Mouse (Mus musculus) intestine, postnatal 0 days (tissue): ENCODE data around the gene Siah2. TPM values are rescaled to one million over a fixed set of nuclear protein-coding genes. Genes with fewer than 3 reads are reported as not detected.

Experiments
- ATAC-seq: fragments of 200-750 bp; cut with Nextera tagmentation; 2 replicates; pipeline ENCODE4 v1.8.0; 2017; ENCODE audit warnings: mild to moderate bottlenecking, moderate TSS enrichment, moderate library complexity
- H3K27ac ChIP-seq: fragments of 300-500 bp; sonication (generic); 2 replicates; pipeline ENCODE4 v1.5.1; 2014; ENCODE audit warnings: mild to moderate bottlenecking, low read depth, low read length, moderate library complexity
- H3K27me3 ChIP-seq: fragments of 300-500 bp; sonication (generic); replicated peaks from 2 replicates; pipeline ENCODE4 v1.6.1; 2014; ENCODE audit warnings: low read length, mixed read lengths; ENCODE audit not compliant: control insufficient read depth, insufficient read depth
- H3K36me3 ChIP-seq: fragments of 300-500 bp; sonication (generic); 2 replicates; pipeline ENCODE4 v1.6.1; 2014; ENCODE audit warnings: mild to moderate bottlenecking, moderate library complexity; ENCODE audit not compliant: control insufficient read depth, insufficient read depth
- H3K4me1 ChIP-seq: fragments of 300-500 bp; sonication (generic); replicated peaks from 2 replicates; pipeline ENCODE4 v1.6.1; 2014; ENCODE audit warnings: antibody characterized with exemption, low read length, mixed read lengths; ENCODE audit not compliant: control insufficient read depth, insufficient read depth
- H3K4me2 ChIP-seq: fragments of 300-500 bp; sonication (generic); replicated peaks from 2 replicates; pipeline ENCODE4 v1.6.1; 2014; ENCODE audit warnings: low read depth, mild to moderate bottlenecking, moderate library complexity
- H3K4me3 ChIP-seq: fragments of 300-500 bp; sonication (generic); 2 replicates; pipeline ENCODE4 v1.5.1; 2014; ENCODE audit warnings: low read depth, low read length
- H3K9ac ChIP-seq: fragments of 300-500 bp; sonication (generic); 2 replicates; pipeline ENCODE4 v1.6.1; 2014; ENCODE audit warnings: mild to moderate bottlenecking, low read depth, low read length
- H3K9me3 ChIP-seq: fragments of 300-500 bp; sonication (generic); 2 replicates; pipeline ENCODE4 v1.6.1; 2016; ENCODE audit warnings: mixed run types; ENCODE audit not compliant: control insufficient read depth
- CTCF ChIP-seq: sonication (generic); IDR thresholded peaks from 2 replicates; pipeline ENCODE4 v1.5.1; 2016; ENCODE audit warnings: low read depth, mild to moderate bottlenecking, control low read depth, antibody characterized with exemption, moderate library complexity
- WGBS: fragments of 180-500 bp; shearing (Covaris S2); extraction: QIAGEN DNeasy Blood & Tissue Kit; methylation state at CpG from one replicate; pipeline ENCODE4 v1.1.7; 2014; 5-methylcytosine and 5-hydroxymethylcytosine counted together
- polyA plus RNA-seq: library from polyadenylated mRNA; unstranded; fragments of >200 nt; fragmentation: Nextera tagmentation; extraction: Ambion mirVana; gene quantifications from 2 replicates; pipeline ENCODE4 v1.2.1, GENCODE M21; 2015

Siah2 gene
- polyA plus RNA-seq, 1 experiment from 2014 or later, result 4.6 TPM

DNA sequence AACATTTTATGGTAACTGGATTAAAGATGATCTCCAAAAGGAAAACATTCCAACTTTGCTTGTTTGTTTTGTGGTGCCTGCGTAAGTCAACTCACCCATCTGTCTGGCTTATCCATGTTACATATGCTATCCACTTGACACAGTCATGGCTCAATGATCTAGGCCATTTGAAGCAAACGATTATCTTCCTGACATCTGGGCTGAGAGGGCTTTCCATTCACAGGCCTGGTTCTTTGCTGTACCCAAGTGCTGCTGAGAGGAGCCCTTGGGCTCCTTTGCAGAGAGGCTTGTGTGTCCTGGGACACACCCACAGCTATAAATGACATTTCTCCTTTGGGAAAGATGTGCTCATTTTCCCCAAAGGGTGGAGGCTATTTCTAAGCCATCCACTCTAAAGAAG, 13.3 kb downstream of the Siah2 start:
- ATAC-seq, result no peak
- WGBS, result 50% methylated on average over 2 of the region's 2 CpGs

DNA sequence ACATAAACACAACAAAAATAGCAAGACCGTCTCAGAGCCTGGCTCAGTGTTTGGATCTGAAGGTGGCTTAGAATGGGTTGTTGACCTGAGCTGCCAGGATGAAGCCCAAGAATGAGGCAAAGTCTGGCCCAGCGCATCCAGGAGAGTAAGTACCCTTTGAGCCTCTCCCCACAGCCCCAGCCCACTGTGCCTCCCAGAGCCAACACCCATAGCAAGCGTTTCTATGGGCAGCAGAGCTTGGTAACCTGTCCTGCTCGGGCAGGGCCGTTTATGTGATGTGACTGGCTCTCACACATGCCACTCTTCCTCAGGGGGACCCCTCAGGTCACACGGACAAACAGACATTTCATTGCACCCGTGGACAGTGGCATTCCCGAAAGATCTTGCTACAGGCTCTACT, 13.8 kb downstream of the Siah2 start:
- no peak overlapping the region for H3K27ac ChIP-seq
- H3K9me3 ChIP-seq, result no peaks in the 10 kb centered on the region
- 47% methylated on average over 8 of the region's 8 CpGs for WGBS
- no peaks in the 10 kb centered on the region for H3K27me3 ChIP-seq
- H3K4me3 ChIP-seq, result no peak overlapping the region
- H3K9ac ChIP-seq, result no peak overlapping the region
- peaks cover 17% of the 10 kb centered on the region for H3K36me3 ChIP-seq
- peaks cover 8% of the 10 kb centered on the region; the same call in 1 of the 2 replicates for H3K4me1 ChIP-seq
- ATAC-seq, result no peak
- no peak for TF ChIP-seq CTCF
- H3K4me2 ChIP-seq, result no peak overlapping the region

More for the DNA sequence above, 13.3 kb downstream of the Siah2 start:
- Histone ChIP-seq H3K36me3 (peaks cover 17% of the 10 kb centered on the region), H3K9ac (no peak overlapping the region), H3K4me1 (peaks cover 8% of the 10 kb centered on the region; the same call in 1 of the 2 replicates), H3K4me3 (no peak overlapping the region), H3K9me3 (no peaks in the 10 kb centered on the region), H3K27me3 (no peaks in the 10 kb centered on the region), H3K4me2 (no peak overlapping the region), H3K27ac (no peak overlapping the region)
- no peak for TF ChIP-seq CTCF

DNA sequence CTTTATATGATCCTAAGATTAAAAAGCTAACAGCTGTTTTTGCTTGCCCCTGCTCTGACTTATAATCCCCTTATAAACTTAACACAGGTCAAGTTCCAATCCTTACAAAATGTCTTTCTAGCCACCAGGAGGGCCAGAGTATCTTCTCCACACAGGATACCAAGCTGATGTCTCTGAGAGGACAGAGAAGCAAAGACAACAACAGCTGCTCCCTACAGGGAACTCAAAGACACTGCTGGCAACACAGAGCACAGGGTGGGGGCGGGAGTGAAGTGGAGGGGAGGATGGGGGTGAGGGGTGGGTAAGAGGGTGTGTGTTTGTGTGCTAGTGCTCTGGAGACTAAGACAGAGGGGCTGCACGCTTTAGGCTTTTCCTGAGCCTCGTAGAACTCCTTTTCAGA, 14.6 kb downstream of the Siah2 start:
- Histone ChIP-seq H3K27me3 (no peaks in the 10 kb centered on the region), H3K27ac (no peak overlapping the region), H3K9ac (no peak overlapping the region), H3K4me2 (no peak overlapping the region), H3K9me3 (no peaks in the 10 kb centered on the region), H3K36me3 (peaks cover 17% of the 10 kb centered on the region), H3K4me3 (no peak overlapping the region), H3K4me1 (peaks cover 8% of the 10 kb centered on the region; the same call in 1 of the 2 replicates)
- no peak for TF ChIP-seq CTCF
- no peak for ATAC-seq
- 80% methylated on average over 3 of the region's 3 CpGs for WGBS

DNA sequence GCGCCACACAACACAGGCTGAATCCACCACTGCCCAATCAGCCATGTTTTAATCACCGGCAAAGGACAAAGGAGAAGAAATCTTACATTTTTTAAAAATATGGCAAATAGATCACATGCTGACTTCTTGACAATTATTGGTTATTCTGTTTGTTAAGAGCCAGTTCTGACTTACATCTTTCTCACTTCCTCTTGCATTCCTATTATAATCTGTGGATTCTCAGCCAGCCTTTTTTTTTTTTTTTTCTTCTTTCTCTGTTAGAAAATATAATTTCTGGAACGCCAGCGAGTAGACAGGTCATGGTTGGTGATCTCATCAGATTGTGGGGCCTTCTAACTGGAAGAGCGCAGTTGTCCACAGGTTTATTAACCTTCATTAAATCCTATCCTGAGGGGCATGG, 18.9 kb downstream of the Siah2 start:
- H3K27me3 ChIP-seq, result no peaks in the 10 kb centered on the region
- H3K9ac ChIP-seq, result no peak overlapping the region
- WGBS, result 93% methylated on average over 5 of the region's 5 CpGs
- peaks cover 6% of the 10 kb centered on the region; the same call in 1 of the 2 replicates for H3K4me1 ChIP-seq
- ATAC-seq, result no peak
- no peaks in the 10 kb centered on the region for H3K9me3 ChIP-seq
- H3K27ac ChIP-seq, result no peak overlapping the region
- H3K4me2 ChIP-seq, result no peak overlapping the region
- no peak for TF ChIP-seq CTCF
- H3K4me3 ChIP-seq, result no peak overlapping the region
- H3K36me3 ChIP-seq, result peaks cover 17% of the 10 kb centered on the region

DNA sequence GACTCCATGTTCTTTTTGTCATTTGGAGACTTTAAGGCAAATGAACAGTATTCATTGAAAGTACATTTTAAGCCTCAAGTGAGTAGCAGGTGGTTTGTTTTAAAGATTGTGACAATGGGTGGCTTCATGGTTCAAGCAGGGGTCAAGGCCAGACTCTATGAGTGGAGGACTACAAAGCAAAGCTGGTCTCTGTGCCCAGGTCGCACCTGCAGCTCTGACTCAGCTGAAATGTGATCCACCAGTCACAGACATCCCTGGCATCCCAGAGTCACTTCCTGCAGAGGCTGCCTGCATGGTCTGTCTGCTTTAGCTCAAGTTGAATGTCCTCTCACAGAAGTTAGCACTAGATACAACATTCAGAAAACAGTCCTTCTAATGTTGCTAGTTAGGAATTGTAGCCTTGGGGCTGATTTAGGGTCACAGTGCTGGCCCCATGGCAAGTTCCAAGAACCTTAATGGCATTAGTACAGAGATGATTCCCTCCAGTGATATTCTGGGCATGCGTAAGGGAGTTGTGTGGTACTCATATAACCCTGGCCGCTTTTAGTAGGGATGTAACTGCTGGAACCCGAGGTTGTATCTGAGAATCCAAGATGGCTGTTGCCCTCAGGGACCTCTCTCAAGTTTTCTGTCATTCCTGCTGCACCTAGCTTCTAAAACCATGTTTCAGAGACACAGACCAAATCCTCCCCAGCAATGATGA, 19.6 kb downstream of the Siah2 start:
- no peaks in the 10 kb centered on the region for H3K27me3 ChIP-seq
- H3K9ac ChIP-seq, result no peak overlapping the region
- H3K4me1 ChIP-seq, result peaks cover 5% of the 10 kb centered on the region; the same call in 1 of the 2 replicates
- 68% methylated on average over 4 of the region's 4 CpGs for WGBS
- no peak for ATAC-seq
- H3K9me3 ChIP-seq, result no peaks in the 10 kb centered on the region
- H3K4me3 ChIP-seq, result no peak overlapping the region
- no peak for TF ChIP-seq CTCF
- no peak overlapping the region for H3K4me2 ChIP-seq
- H3K36me3 ChIP-seq, result peaks cover 17% of the 10 kb centered on the region
- no peak overlapping the region for H3K27ac ChIP-seq

DNA sequence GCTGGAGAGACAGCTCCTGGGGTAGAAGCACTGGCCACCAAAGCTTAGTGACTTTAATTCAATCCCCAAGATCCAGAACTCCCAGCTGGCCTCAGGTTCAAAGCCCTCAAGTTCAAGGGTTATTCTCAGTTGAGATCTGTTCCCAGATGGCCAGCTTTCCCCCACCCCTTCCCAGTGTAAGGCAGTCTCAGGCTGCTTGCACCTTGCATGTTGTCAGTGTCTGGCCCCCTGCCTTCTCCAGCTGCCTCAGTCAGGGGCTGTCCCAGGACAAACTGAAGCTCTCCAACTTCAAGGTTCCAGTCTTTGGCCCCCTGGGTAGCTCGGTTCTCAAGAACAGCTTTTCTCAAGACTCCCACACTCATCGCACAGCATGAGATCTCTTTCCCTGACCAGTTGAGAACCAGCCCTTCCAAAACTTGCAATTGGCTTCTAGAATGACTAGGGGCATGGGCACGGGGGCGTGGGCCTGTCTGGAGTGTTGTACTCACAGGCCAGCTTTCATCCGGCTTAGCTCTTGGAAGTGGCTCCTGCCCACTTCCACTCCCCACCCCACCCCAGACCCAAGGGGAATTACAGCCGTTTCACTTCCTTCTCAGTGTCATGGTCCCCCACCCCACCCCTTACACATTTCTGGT, 20.5 kb downstream of the Siah2 start:
- H3K27ac ChIP-seq, result no peak overlapping the region
- H3K9me3 ChIP-seq, result no peaks in the 10 kb centered on the region
- ATAC-seq, result no peak
- H3K4me3 ChIP-seq, result no peak overlapping the region
- no peaks in the 10 kb centered on the region; the same call in 1 of the 2 replicates for H3K4me1 ChIP-seq
- 51% methylated on average over 6 of the region's 6 CpGs for WGBS
- no peaks in the 10 kb centered on the region for H3K27me3 ChIP-seq
- H3K4me2 ChIP-seq, result no peak overlapping the region
- peaks cover 17% of the 10 kb centered on the region for H3K36me3 ChIP-seq
- no peak overlapping the region for H3K9ac ChIP-seq
- no peak for TF ChIP-seq CTCF
